Comparison of ENCODE assay signal across 13 mouse cellular contexts in genomic region chr8:12279482-12280192, GRCm38 (mm10). TPM values are rescaled to one million over a fixed set of nuclear protein-coding genes. Genes with fewer than 3 reads are reported as not detected.
DNase-seq lines count a peak whose midpoint lies in the region; ATAC-seq lines count a peak whose summit lies in the region.
"Had no signal": no experiment of that assay in that cellular context is flagged by ENCODE, and none has a peak within 500 bp of the region (broad histone marks: within the 10 kb centered on the region; RNA-seq: fewer than 3 reads in every experiment).

No protein-coding gene starts in this region.

- no peak overlapping the region for H3K4me3 ChIP-seq in heart, embryonic 14.5 days (ENCODE audit: control insufficient read depth in 1 of 2, insufficient read depth in 1 of 2, low read depth in 1 of 2, low read length in 2 of 2)
- no peak overlapping the region for H3K4me3 ChIP-seq in intestine, embryonic 16.5 days (ENCODE audit: low read length)
- H3K4me3 ChIP-seq: myocyte had no signal

- WGBS in heart, embryonic 14.5 days = 39% methylated on average over 13 of the region's 13 CpGs
- 54% methylated on average over 13 of the region's 13 CpGs for WGBS in intestine, embryonic 16.5 days

- H3K27me3 ChIP-seq in heart, embryonic 14.5 days (ENCODE audit: control insufficient read depth, insufficient read depth, low read length) = no peaks in the 10 kb centered on the region
- H3K27me3 ChIP-seq in intestine, embryonic 16.5 days (replicated peaks; ENCODE audit: control insufficient read depth, insufficient read depth, low read length) = no peaks in the 10 kb centered on the region

- no peak for ATAC-seq in heart, embryonic 14.5 days (ENCODE audit: insufficient number of reproducible peaks, insufficient read depth, low FRiP score, low read depth)
- no peak for ATAC-seq in intestine, embryonic 16.5 days

- no peak overlapping the region for H3K9ac ChIP-seq in heart, embryonic 14.5 days (ENCODE audit: low read length)
- H3K9ac ChIP-seq in intestine, embryonic 16.5 days (ENCODE audit: low read depth, low read length) = peak overlapping the region; percentile 36; the same call in 1 of the 2 replicates

- H3K4me1 ChIP-seq in heart, embryonic 14.5 days (ENCODE audit: control insufficient read depth in 2 of 2, insufficient read depth in 2 of 2, low read length in 2 of 2) = peaks cover 19 to 20% of the 10 kb centered on the region in 2 experiments
- peaks cover 8% of the 10 kb centered on the region for H3K4me1 ChIP-seq in intestine, embryonic 16.5 days (ENCODE audit: control insufficient read depth, insufficient read depth, low read length)

- peak overlapping the region; percentile 36 for H3K4me2 ChIP-seq in heart, embryonic 14.5 days (ENCODE audit: low read length)
- no peak overlapping the region for H3K4me2 ChIP-seq in intestine, embryonic 16.5 days (ENCODE audit: low read depth, low read length)

- H3K27ac ChIP-seq in heart, embryonic 14.5 days (replicated peaks in 1 of 2; ENCODE audit: control insufficient read depth in 1 of 2, insufficient read depth in 1 of 2, low read depth in 2 of 2, low read length in 2 of 2) = peak overlapping the region; percentile 35 to 38; a peak in 1 of 4 replicates
- peak overlapping the region; percentile 37; the same call in 1 of the 2 replicates for H3K27ac ChIP-seq in intestine, embryonic 16.5 days (ENCODE audit: low read length)

- DNase-seq in heart, adult 8-10 months (ENCODE audit: low spot score) = no peak
- DNase-seq in right cerebral cortex, adult 18-20 months = peak; percentile 9
- no peak for DNase-seq in right cerebral cortex, postnatal 10 days (ENCODE audit: low spot score in 2 of 2)
- DNase-seq in adrenal gland, adult (ENCODE audit: inconsistent age in 2 of 2, low spot score in 1 of 2) = no peak
- DNase-seq in layer of hippocampus, postnatal 25 days (ENCODE audit: extremely low spot score in 1 of 2, low spot score in 1 of 2) = no peak
- DNase-seq: cerebellum, adult 9-10 months; gastrocnemius, postnatal 25 days had no signal

- H3K9me3 ChIP-seq in heart, embryonic 14.5 days (ENCODE audit: control insufficient read depth, low read length) = no peaks in the 10 kb centered on the region
- no peaks in the 10 kb centered on the region for H3K9me3 ChIP-seq in intestine, embryonic 16.5 days (ENCODE audit: control insufficient read depth, low read length)

- H3K36me3 ChIP-seq in heart, embryonic 14.5 days (ENCODE audit: control insufficient read depth, insufficient read depth, low read length) = no peaks in the 10 kb centered on the region
- no peaks in the 10 kb centered on the region for H3K36me3 ChIP-seq in intestine, embryonic 16.5 days (ENCODE audit: control insufficient read depth, insufficient read depth, low read length)

RNA-seq across cellular contexts. Expression of gene A230072I06Rik, which starts 1.0 kb away (rescaled TPM):
- not detected in 2 replicates for polyA plus RNA-seq in heart, embryonic 14.5 days (2014; fragmentation: Nextera tagmentation; extraction: Ambion mirVana)
- not detected for total RNA-seq in heart, adult 8-10 months (2022)
- polyA plus RNA-seq in intestine, embryonic 16.5 days (2015; fragmentation: Nextera tagmentation; extraction: Ambion mirVana) = not detected in 2 replicates
- under 1 TPM in 1 of 2 experiments, not detected in 1; 0.19 TPM for total RNA-seq in layer of hippocampus, postnatal 25 days (2021)
- total RNA-seq: adrenal gland, postnatal 4 days; CH12.LX; gastrocnemius, postnatal 25 days; left cerebral cortex, postnatal 36 days had no signal
- polyA plus RNA-seq: myocyte had no signal
